8 mouse cellular contexts compared by ENCODE assay signal in the genomic region with DNA sequence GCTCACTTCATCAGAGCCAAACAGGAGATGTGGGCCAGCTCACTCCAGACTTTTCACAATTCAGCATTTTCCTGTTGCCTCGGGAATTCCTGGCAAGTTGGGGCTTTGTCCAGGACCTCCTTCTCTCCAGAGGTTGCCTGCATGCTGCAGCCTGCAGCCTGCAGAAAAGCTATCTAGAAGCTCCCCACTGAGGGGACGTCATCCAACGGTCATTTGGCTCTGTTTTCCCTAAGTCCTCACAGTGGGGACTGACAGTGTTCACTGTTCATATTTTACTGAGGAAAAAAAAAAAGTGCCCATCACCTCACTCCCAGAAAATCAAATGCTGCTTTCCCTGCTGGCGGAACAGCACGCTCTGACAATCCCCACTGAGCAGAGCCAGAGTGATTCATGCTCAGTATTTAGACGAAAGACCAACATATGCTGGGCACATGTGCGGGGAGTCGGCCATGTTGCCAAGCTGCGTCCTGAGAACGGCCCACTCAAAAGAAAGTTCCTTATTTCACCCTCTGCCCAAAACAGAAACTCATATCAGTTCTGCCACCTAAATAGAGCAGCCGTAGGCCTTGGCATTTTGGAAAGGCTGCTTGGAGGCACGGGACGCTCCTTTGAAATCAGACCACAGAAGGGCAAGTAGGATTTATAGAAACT.
A peak's percentile ranks its signal among the peaks of the same experiment; 100 is the strongest.
DNase-seq lines count a peak whose midpoint lies in the region; ATAC-seq and TF ChIP-seq lines count a peak whose summit lies in the region.

No protein-coding gene starts in this region.

- H3K4me2 ChIP-seq in lung, postnatal 0 days (replicated peaks; ENCODE audit: low read depth, low read length): no peak overlapping the region
- no peak overlapping the region for H3K4me2 ChIP-seq in stomach, embryonic 16.5 days (ENCODE audit: low read depth, low read length)

- TF ChIP-seq CTCF in lung, postnatal 0 days (IDR thresholded peaks at IDR 0.05): no peak

- H3K4me3 ChIP-seq in lung, postnatal 0 days (ENCODE audit: low read depth, low read length): no peak overlapping the region
- no peak overlapping the region for H3K4me3 ChIP-seq in embryonic facial prominence, embryonic 10.5 days
- no peak overlapping the region for H3K4me3 ChIP-seq in heart, embryonic 10.5 days
- no peak overlapping the region for H3K4me3 ChIP-seq in stomach, embryonic 16.5 days (replicated peaks; ENCODE audit: low read length)

- peaks cover 26% of the 10 kb centered on the region for H3K4me1 ChIP-seq in lung, postnatal 0 days (ENCODE audit: insufficient read depth, low read depth, low read length)
- peaks cover 50% of the 10 kb centered on the region for H3K4me1 ChIP-seq in embryonic facial prominence, embryonic 10.5 days
- H3K4me1 ChIP-seq in heart, embryonic 10.5 days: peaks cover 33% of the 10 kb centered on the region
- H3K4me1 ChIP-seq in stomach, embryonic 16.5 days (ENCODE audit: control insufficient read depth, insufficient read depth, low read length): peaks cover 38% of the 10 kb centered on the region

- H3K9me3 ChIP-seq in lung, postnatal 0 days (ENCODE audit: low read length): no peaks in the 10 kb centered on the region
- 0 out of 2 replicates have a peak, but pooled peaks cover 4% of the 10 kb centered on the region for H3K9me3 ChIP-seq in embryonic facial prominence, embryonic 10.5 days
- H3K9me3 ChIP-seq in heart, embryonic 10.5 days: no peaks in the 10 kb centered on the region
- H3K9me3 ChIP-seq in stomach, embryonic 16.5 days (replicated peaks; ENCODE audit: control insufficient read depth, low read length): no peaks in the 10 kb centered on the region

- H3K36me3 ChIP-seq in lung, postnatal 0 days (ENCODE audit: insufficient read depth, low read length): no peaks in the 10 kb centered on the region
- no peaks in the 10 kb centered on the region for H3K36me3 ChIP-seq in embryonic facial prominence, embryonic 10.5 days (replicated peaks)
- H3K36me3 ChIP-seq in heart, embryonic 10.5 days: no peaks in the 10 kb centered on the region
- no peaks in the 10 kb centered on the region for H3K36me3 ChIP-seq in stomach, embryonic 16.5 days (ENCODE audit: control insufficient read depth, insufficient read depth, low read length)

- no peak overlapping the region for H3K9ac ChIP-seq in lung, postnatal 0 days (replicated peaks; ENCODE audit: low read depth)
- 0 out of 2 replicates have a peak overlapping the region, but pooled peaks have one; percentile 1 for H3K9ac ChIP-seq in stomach, embryonic 16.5 days (ENCODE audit: low read length)

- peak; percentile 30 for DNase-seq in lung, postnatal 0 days (ENCODE audit: low spot score)
- no peak for DNase-seq in lung, postnatal 36 days
- no peak for DNase-seq in embryonic facial prominence, embryonic 10.5 days (ENCODE audit: low spot score)
- DNase-seq in heart, embryonic 10.5 days (ENCODE audit: low spot score): peak; percentile 53
- peak; percentile 80 to 92 for DNase-seq in left cerebral cortex, postnatal 14 days (ENCODE audit: low spot score in 2 of 2)
- no peak for DNase-seq in thymus, postnatal 4 days

- no peaks in the 10 kb centered on the region for H3K27me3 ChIP-seq in lung, postnatal 0 days (replicated peaks; ENCODE audit: insufficient read depth, low read length)
- 0 out of 2 replicates have a peak, but pooled peaks cover 5% of the 10 kb centered on the region for H3K27me3 ChIP-seq in embryonic facial prominence, embryonic 10.5 days (replicated peaks; ENCODE audit: low read depth, poor library complexity, severe bottlenecking)
- no peaks in the 10 kb centered on the region for H3K27me3 ChIP-seq in heart, embryonic 10.5 days (ENCODE audit: insufficient read depth, poor library complexity, severe bottlenecking)
- H3K27me3 ChIP-seq in stomach, embryonic 16.5 days (ENCODE audit: control insufficient read depth, insufficient read depth, low read length): no peaks in the 10 kb centered on the region

- H3K27ac ChIP-seq in lung, postnatal 0 days (ENCODE audit: low read length): 0 out of 2 replicates have a peak overlapping the region, but pooled peaks have one; percentile 87
- peak overlapping the region; percentile 54; the same call in 1 of the 2 replicates for H3K27ac ChIP-seq in embryonic facial prominence, embryonic 10.5 days (replicated peaks)
- H3K27ac ChIP-seq in heart, embryonic 10.5 days: no peak overlapping the region
- H3K27ac ChIP-seq in stomach, embryonic 16.5 days (ENCODE audit: low read length): peak overlapping the region; percentile 55; the same call in 1 of the 2 replicates

- no peak for ATAC-seq in lung, postnatal 0 days
- ATAC-seq in stomach, embryonic 16.5 days (ENCODE audit: insufficient read depth, low FRiP score): no peak
- no peak for ATAC-seq in inflammation-experienced regulatory T-cells, adult 6 months

- WGBS in lung, postnatal 0 days: 54% methylated on average over 13 of the region's 13 CpGs
- WGBS in embryonic facial prominence, embryonic 10.5 days: 75% methylated on average over 13 of the region's 13 CpGs
- 75% methylated on average over 13 of the region's 13 CpGs for WGBS in heart, embryonic 10.5 days
- 70% methylated on average over 13 of the region's 13 CpGs for WGBS in stomach, embryonic 16.5 days

- no peak for TF ChIP-seq EP300 in lung, postnatal 0 days (IDR thresholded peaks at IDR 0.05)

- intact Hi-C loops in left cerebral cortex, postnatal 14 days (cut with DNase I): loop anchor here (2.0 to 10.0 kb wide), 4 partner anchors 45 to 237 kb away; a partner anchor contains a TSS

Comparison
In these comparisons a context has a peak if more than half of its experiments do, and no peak if none do; other contexts are left out.
1. DNase-seq: peak in lung, postnatal 0 days (single experiment), heart, embryonic 10.5 days (single experiment) and left cerebral cortex, postnatal 14 days (2 of 2); none in lung, postnatal 36 days (single experiment), embryonic facial prominence, embryonic 10.5 days (single experiment) and thymus, postnatal 4 days (single experiment).